Mouse (Mus musculus) hindbrain, embryonic 10.5 days (tissue): ENCODE results near the gene Rgs7bp. TPM values are rescaled to one million over a fixed set of nuclear protein-coding genes. Genes with fewer than 3 reads are reported as not detected.

Experiments used
- DNase-seq: peaks from one replicate; pipeline ENCODE4 v3.0.0-alpha.2; 2017; ENCODE audit warnings: low spot score
- H3K27ac ChIP-seq: fragments of 300-500 bp; sonication (generic); 2 replicates; pipeline ENCODE4 v1.5.1; 2016; ENCODE audit warnings: mild to moderate bottlenecking, moderate library complexity
- H3K27me3 ChIP-seq: fragments of 300-500 bp; sonication (generic); 2 replicates; pipeline ENCODE4 v1.6.1; 2016; ENCODE audit warnings: mild to moderate bottlenecking; ENCODE audit not compliant: poor library complexity, insufficient read depth, severe bottlenecking
- H3K36me3 ChIP-seq: fragments of 300-500 bp; sonication (generic); 2 replicates; pipeline ENCODE4 v1.6.1; 2016; ENCODE audit warnings: mild to moderate bottlenecking, moderate library complexity
- H3K4me1 ChIP-seq: fragments of 300-500 bp; sonication (generic); replicated peaks from 2 replicates; pipeline ENCODE4 v1.6.1; 2016; ENCODE audit warnings: mild to moderate bottlenecking
- H3K4me3 ChIP-seq: fragments of 300-500 bp; sonication (generic); 2 replicates; pipeline ENCODE4 v1.5.1; 2016; ENCODE audit warnings: mild to moderate bottlenecking, moderate library complexity
- H3K9me3 ChIP-seq: fragments of 300-500 bp; sonication (generic); 2 replicates; pipeline ENCODE4 v1.6.1; 2016; ENCODE audit warnings: mild to moderate bottlenecking, moderate library complexity
- WGBS: fragments of 180-500 bp; shearing (Covaris S2); methylation state at CpG from one replicate; pipeline ENCODE4 v1.1.7; 2016; 5-methylcytosine and 5-hydroxymethylcytosine counted together
- polyA plus RNA-seq: library from polyadenylated mRNA; unstranded; fragments of >200 nt; fragmentation: Nextera tagmentation; extraction: Ambion mirVana; gene quantifications from 2 replicates; pipeline ENCODE4 v1.2.1, GENCODE M21; 2016

The Rgs7bp gene
- 0.66 and 1.0 TPM in 2 replicates for polyA plus RNA-seq

- H3K27me3 ChIP-seq = peaks cover 31% of the 10 kb centered on the region
- H3K36me3 ChIP-seq = no peaks in the 10 kb centered on the region
- peak within 1 kb of the TSS; percentile 74 for H3K4me3 ChIP-seq
- H3K4me1 ChIP-seq = peaks cover 15% of the 10 kb centered on the region
- H3K9me3 ChIP-seq = no peaks in the 10 kb centered on the region
- peak; percentile 84 for DNase-seq
- H3K27ac ChIP-seq = peak within 1 kb of the TSS; percentile 86
- under 1% methylated on average over 75 of the region's 75 CpGs for WGBS
Measured at GRCm38 (mm10) chr13:105054181-105054940, at the start of gene Rgs7bp. Gene Rgs7bp (minus strand): TSS chr13:105054930.

- H3K36me3 ChIP-seq = no peaks in the 10 kb centered on the region
- no peaks in the 10 kb centered on the region for H3K9me3 ChIP-seq
- 89% methylated on average over 2 of the region's 2 CpGs for WGBS
- no peaks in the 10 kb centered on the region for H3K27me3 ChIP-seq
- no peaks in the 10 kb centered on the region for H3K4me1 ChIP-seq
- H3K27ac ChIP-seq = no peak overlapping the region
- DNase-seq = no peak
- no peak overlapping the region for H3K4me3 ChIP-seq
Measured at GRCm38 (mm10) chr13:105104385-105104784, 49.7 kb upstream of the Rgs7bp start.

DNA sequence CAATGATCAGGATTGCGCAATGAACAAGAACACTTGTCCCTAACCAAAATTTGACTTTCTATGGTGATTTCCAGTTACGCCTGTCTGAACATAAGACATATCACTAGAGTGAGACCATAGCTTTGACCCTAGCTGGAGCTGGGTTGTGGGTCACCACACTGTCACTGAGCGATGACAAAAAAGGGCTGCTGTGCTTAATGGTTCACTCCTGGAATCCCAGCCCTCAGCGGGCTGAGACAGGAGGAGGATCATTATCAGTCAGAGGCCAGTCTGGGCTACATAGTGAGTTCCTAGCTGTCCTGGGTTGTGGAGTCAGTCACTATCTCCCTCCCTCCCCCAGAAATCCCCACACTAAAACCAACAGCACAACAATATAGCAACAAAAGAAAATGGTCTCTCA, 46.0 kb upstream of the Rgs7bp start:
- Histone ChIP-seq H3K4me3 (no peak overlapping the region), H3K9me3 (no peaks in the 10 kb centered on the region), H3K27ac (no peak overlapping the region), H3K36me3 (no peaks in the 10 kb centered on the region), H3K4me1 (0 out of 2 replicates have a peak, but pooled peaks cover 5% of the 10 kb centered on the region), H3K27me3 (no peaks in the 10 kb centered on the region)
- DNase-seq = no peak
- WGBS = 63% methylated on average over 4 of the region's 4 CpGs

- H3K36me3 ChIP-seq = no peaks in the 10 kb centered on the region
- H3K27me3 ChIP-seq = no peaks in the 10 kb centered on the region
- H3K9me3 ChIP-seq = no peaks in the 10 kb centered on the region
- H3K27ac ChIP-seq = no peak overlapping the region
- WGBS = 77% methylated on average over 2 of the region's 2 CpGs
- H3K4me1 ChIP-seq = 0 out of 2 replicates have a peak, but pooled peaks cover 5% of the 10 kb centered on the region
- no peak overlapping the region for H3K4me3 ChIP-seq
- DNase-seq = peak; percentile 30
Measured at GRCm38 (mm10) chr13:105096316-105096715, 41.6 kb upstream of the Rgs7bp start.

- 92% methylated on average over 3 of the region's 3 CpGs for WGBS
- Histone ChIP-seq H3K27me3 (no peaks in the 10 kb centered on the region), H3K4me1 (no peaks in the 10 kb centered on the region), H3K36me3 (no peaks in the 10 kb centered on the region), H3K27ac (no peak overlapping the region), H3K9me3 (no peaks in the 10 kb centered on the region), H3K4me3 (no peak overlapping the region)
- DNase-seq = no peak
Measured at GRCm38 (mm10) chr13:105089276-105089675, 34.5 kb upstream of the Rgs7bp start.

- WGBS = 94% methylated on average over 10 of the region's 10 CpGs
- H3K36me3 ChIP-seq = no peaks in the 10 kb centered on the region
- no peaks in the 10 kb centered on the region for H3K27me3 ChIP-seq
Measured at GRCm38 (mm10) chr13:105081862-105082261, 27.1 kb upstream of the Rgs7bp start, which contains the start of gene 4933425L06Rik. Gene 4933425L06Rik (plus strand): TSS chr13:105082122.

DNA sequence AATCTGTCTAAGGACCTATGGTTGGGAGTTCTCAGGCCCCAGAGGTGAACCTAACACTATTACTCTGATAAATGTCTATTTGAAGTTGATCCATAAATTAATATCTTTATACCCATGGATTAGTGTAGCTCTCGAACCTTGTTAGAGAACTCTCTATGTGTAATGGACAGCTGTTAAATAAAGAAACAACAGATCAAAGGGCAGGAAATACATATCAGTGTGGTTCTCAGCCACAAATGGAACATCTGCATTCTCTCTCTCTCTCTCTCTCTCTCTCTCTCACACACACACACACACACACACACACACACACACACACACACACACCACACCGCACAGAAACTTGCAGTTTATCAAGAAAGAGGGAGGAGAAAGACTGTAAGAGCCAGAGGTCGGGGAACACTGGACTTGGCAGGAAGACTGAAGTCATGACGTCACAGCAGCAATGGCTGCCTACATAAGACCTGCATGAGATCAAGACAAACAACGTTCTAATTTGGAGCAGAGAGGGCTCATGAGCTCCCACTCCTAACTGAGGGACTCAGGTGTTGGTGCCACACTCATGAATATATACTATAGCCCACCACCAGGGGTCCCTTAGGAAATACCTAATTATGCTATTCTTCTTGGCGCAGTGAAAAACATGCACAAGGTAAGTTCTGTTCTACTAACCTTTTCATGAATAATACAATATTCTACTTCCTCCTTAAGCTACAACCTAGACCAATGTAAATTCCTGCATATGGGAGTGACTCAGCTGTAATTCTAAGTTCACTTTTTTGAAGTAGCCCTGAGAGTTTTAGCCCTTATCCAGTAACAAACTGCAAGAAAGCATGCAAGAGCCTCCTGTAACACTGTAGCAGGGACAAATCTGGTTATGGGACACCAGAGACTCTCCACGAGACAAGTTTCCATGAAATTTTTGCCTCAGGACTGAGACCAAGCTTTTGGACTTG, 12.4 kb upstream of the Rgs7bp start:
- no peak for DNase-seq
- Histone ChIP-seq H3K9me3 (no peaks in the 10 kb centered on the region), H3K4me1 (no peaks in the 10 kb centered on the region), H3K36me3 (no peaks in the 10 kb centered on the region), H3K27me3 (no peaks in the 10 kb centered on the region), H3K4me3 (no peak overlapping the region), H3K27ac (no peak overlapping the region)
- WGBS = 81% methylated on average over 7 of the region's 7 CpGs

More at GRCm38 (mm10) chr13:105081862-105082261, 27.1 kb upstream of the Rgs7bp start, which contains the start of gene 4933425L06Rik:
- Histone ChIP-seq H3K4me1 (no peaks in the 10 kb centered on the region), H3K9me3 (no peaks in the 10 kb centered on the region), H3K27ac (no peak within 1 kb of the TSS), H3K4me3 (no peak within 1 kb of the TSS)
- DNase-seq = no peak

GRCm38 (mm10) chr13:105066119-105066518, 11.4 kb upstream of the Rgs7bp start:
- Histone ChIP-seq H3K4me3 (no peak overlapping the region), H3K27ac (no peak overlapping the region), H3K9me3 (no peaks in the 10 kb centered on the region), H3K36me3 (no peaks in the 10 kb centered on the region), H3K4me1 (no peaks in the 10 kb centered on the region), H3K27me3 (no peaks in the 10 kb centered on the region)
- no peak for DNase-seq

DNA sequence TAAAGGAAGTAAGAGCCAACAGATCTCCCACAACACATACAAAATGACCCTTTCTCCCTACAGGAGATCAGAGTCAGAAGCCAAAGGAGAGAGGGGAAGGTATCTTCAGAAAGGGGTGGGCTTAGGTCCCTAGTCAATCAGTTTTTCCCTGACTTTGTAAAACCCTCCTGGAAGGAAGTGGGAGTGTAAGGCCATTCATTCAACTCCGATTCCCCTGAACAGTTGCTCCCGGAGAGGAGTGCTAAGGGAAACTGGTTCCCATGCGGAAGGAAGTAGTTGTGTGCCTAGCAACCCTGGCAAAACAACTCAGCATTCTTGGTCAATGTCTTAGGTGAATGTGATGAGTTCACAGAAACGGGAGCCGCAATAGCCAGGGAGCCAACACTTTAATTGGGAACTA, 644 bp upstream of the Rgs7bp start:
- Histone ChIP-seq H3K4me3 (peak overlapping the region; percentile 74), H3K4me1 (peaks cover 15% of the 10 kb centered on the region), H3K27ac (0 out of 2 replicates have a peak overlapping the region, but pooled peaks have one; percentile 86), H3K27me3 (peaks cover 31% of the 10 kb centered on the region), H3K36me3 (no peaks in the 10 kb centered on the region), H3K9me3 (no peaks in the 10 kb centered on the region)
- WGBS = 19% methylated on average over 5 of the region's 5 CpGs
- peak; percentile 25 for DNase-seq

DNA sequence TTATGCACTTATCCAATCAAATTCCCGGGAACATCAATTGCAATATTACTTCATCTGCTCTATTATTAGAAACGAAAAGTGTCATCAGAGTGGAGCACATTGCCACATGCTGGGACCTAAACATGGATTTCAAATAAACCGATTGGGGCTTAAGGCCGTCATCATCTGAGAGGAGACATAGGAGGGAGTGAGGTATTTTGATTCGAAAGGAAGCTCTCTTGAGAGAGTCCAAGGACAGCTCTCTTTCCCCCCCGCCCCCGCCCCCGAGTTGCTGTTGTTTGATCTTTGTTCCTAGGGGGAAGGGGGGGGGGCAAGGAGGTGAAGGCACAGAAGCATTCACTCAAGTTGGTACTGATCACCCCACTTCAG, 195 bp upstream of the Rgs7bp start:
- Histone ChIP-seq H3K27ac (peak overlapping the region; percentile 86), H3K4me3 (peak overlapping the region; percentile 74), H3K4me1 (peaks cover 15% of the 10 kb centered on the region), H3K27me3 (peaks cover 31% of the 10 kb centered on the region), H3K36me3 (no peaks in the 10 kb centered on the region), H3K9me3 (no peaks in the 10 kb centered on the region)
- DNase-seq = no peak
- WGBS = 2% methylated on average over 8 of the region's 8 CpGs

DNA sequence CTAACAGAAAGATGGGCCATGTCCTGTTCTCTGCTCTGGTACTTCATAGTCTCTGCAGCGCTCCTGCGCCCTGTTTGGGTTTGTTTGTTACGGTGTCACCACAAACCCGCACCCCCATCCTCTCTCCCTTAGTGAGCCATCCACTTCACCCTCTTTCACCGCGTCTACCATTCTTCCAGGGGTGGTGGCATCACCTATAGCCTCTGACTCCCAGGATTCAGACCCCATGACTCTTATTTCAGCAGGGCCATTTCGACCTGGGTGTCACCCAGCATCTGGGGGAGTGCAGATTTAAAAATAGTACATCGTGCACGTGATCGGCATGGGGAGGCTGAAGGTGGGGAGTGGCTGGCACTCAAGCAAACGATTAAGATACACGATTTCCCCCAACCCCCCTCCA, 1.1 kb downstream of the Rgs7bp start:
- no peaks in the 10 kb centered on the region for H3K36me3 ChIP-seq
- peak overlapping the region; percentile 86 for H3K27ac ChIP-seq
- DNase-seq = peak; percentile 28
- H3K4me1 ChIP-seq = peaks cover 15% of the 10 kb centered on the region
- 2% methylated on average over 12 of the region's 12 CpGs for WGBS
- H3K27me3 ChIP-seq = peaks cover 31% of the 10 kb centered on the region
- no peaks in the 10 kb centered on the region for H3K9me3 ChIP-seq
- peak overlapping the region; percentile 74 for H3K4me3 ChIP-seq

GRCm38 (mm10) chr13:105051432-105051831, 3.3 kb downstream of the Rgs7bp start:
- 49% methylated on average over 6 of the region's 6 CpGs for WGBS
- Histone ChIP-seq H3K36me3 (no peaks in the 10 kb centered on the region), H3K4me3 (no peak overlapping the region), H3K4me1 (peaks cover 15% of the 10 kb centered on the region), H3K9me3 (no peaks in the 10 kb centered on the region), H3K27ac (no peak overlapping the region), H3K27me3 (peaks cover 30% of the 10 kb centered on the region)
- DNase-seq = no peak

- Histone ChIP-seq H3K9me3 (no peaks in the 10 kb centered on the region), H3K36me3 (no peaks in the 10 kb centered on the region), H3K4me1 (peaks cover 7% of the 10 kb centered on the region), H3K27ac (no peak overlapping the region), H3K4me3 (no peak overlapping the region), H3K27me3 (peaks cover 14% of the 10 kb centered on the region)
- 86% methylated on average over 8 of the region's 8 CpGs for WGBS
- DNase-seq = no peak
Measured at GRCm38 (mm10) chr13:105048662-105049061, 6.1 kb downstream of the Rgs7bp start.
